Mouse (Mus musculus) lung, embryonic 16.5 days (tissue): ENCODE measurements around the gene Peli1. TPM values are rescaled to one million over a fixed set of nuclear protein-coding genes. Genes with fewer than 3 reads are reported as not detected.
A peak's percentile ranks its signal among the peaks of the same experiment; 100 is the strongest.

ENCODE experiments used
- ATAC-seq: fragments of 200-750 bp; cut with Nextera tagmentation; 2 replicates; pipeline ENCODE4 v1.8.0; 2017; ENCODE audit warnings: low read depth, mild to moderate bottlenecking, moderate library complexity
- H3K27ac ChIP-seq: fragments of 300-500 bp; sonication (generic); 2 replicates; pipeline ENCODE4 v1.5.1; 2014; ENCODE audit warnings: mild to moderate bottlenecking, control low read depth, low read length
- H3K27me3 ChIP-seq: fragments of 300-500 bp; sonication (generic); 2 replicates; pipeline ENCODE4 v1.6.1; 2014; ENCODE audit warnings: low read depth, low read length, mixed read lengths; ENCODE audit not compliant: control insufficient read depth, insufficient read depth
- H3K36me3 ChIP-seq: fragments of 300-500 bp; sonication (generic); 2 replicates; pipeline ENCODE4 v1.6.1; 2014; ENCODE audit warnings: low read length; ENCODE audit not compliant: control insufficient read depth, insufficient read depth
- H3K4me1 ChIP-seq: fragments of 300-500 bp; sonication (generic); replicated peaks from 2 replicates; pipeline ENCODE4 v1.6.1; 2014; ENCODE audit warnings: low read length, mixed read lengths; ENCODE audit not compliant: control insufficient read depth, insufficient read depth
- H3K4me2 ChIP-seq: fragments of 300-500 bp; sonication (generic); 2 replicates; pipeline ENCODE4 v1.6.1; 2014; ENCODE audit warnings: low read depth, low read length, control low read depth
- H3K4me3 ChIP-seq: fragments of 300-500 bp; sonication (generic); 2 replicates; pipeline ENCODE4 v1.5.1; 2014; ENCODE audit warnings: mild to moderate bottlenecking, low read length, control low read depth
- H3K9ac ChIP-seq: fragments of 300-500 bp; sonication (generic); 2 replicates; pipeline ENCODE4 v1.6.1; 2014; ENCODE audit warnings: low read length, control low read depth
- H3K9me3 ChIP-seq: fragments of 300-500 bp; sonication (generic); 2 replicates; pipeline ENCODE4 v1.6.1; 2016; ENCODE audit warnings: low read length; ENCODE audit not compliant: control insufficient read depth
- WGBS: fragments of 180-500 bp; shearing (Covaris S2); extraction: QIAGEN DNeasy Blood & Tissue Kit; methylation state at CpG from one replicate; pipeline ENCODE4 v1.1.7; 2014; 5-methylcytosine and 5-hydroxymethylcytosine counted together
- polyA plus RNA-seq: library from polyadenylated mRNA; unstranded; fragments of >200 nt; fragmentation: Nextera tagmentation; extraction: Ambion mirVana; gene quantifications from 2 replicates; pipeline ENCODE4 v1.2.1, GENCODE M21; 2015

Peli1 gene
- polyA plus RNA-seq, 1 experiment from 2014 or later = 49.4 TPM

- Histone ChIP-seq H3K36me3 (no peaks in the 10 kb centered on the region), H3K27ac (no peak overlapping the region), H3K27me3 (no peaks in the 10 kb centered on the region), H3K4me3 (no peak overlapping the region), H3K9me3 (no peaks in the 10 kb centered on the region), H3K4me2 (no peak overlapping the region), H3K4me1 (peaks cover 4% of the 10 kb centered on the region), H3K9ac (no peak overlapping the region)
- WGBS = 77% methylated on average over 7 of the region's 7 CpGs
- no peak for ATAC-seq
Observed at GRCm38 (mm10) chr11:21060386-21061074, 30.6 kb upstream of the Peli1 start.

GRCm38 (mm10) chr11:21061075-21061403 lies 30.1 kb upstream of the Peli1 start:
- Histone ChIP-seq H3K27me3 (no peaks in the 10 kb centered on the region), H3K9me3 (no peaks in the 10 kb centered on the region), H3K4me1 (peaks cover 4% of the 10 kb centered on the region), H3K9ac (no peak overlapping the region), H3K36me3 (no peaks in the 10 kb centered on the region), H3K4me2 (no peak overlapping the region), H3K27ac (no peak overlapping the region), H3K4me3 (no peak overlapping the region)
- no peak for ATAC-seq
- 71% methylated on average over 8 of the region's 8 CpGs for WGBS

GRCm38 (mm10) chr11:21061431-21061830 lies 29.7 kb upstream of the Peli1 start:
- Histone ChIP-seq H3K4me1 (peaks cover 4% of the 10 kb centered on the region), H3K9ac (no peak overlapping the region), H3K27ac (peak overlapping the region; percentile 5; the same call in 1 of the 2 replicates), H3K4me3 (no peak overlapping the region), H3K9me3 (no peaks in the 10 kb centered on the region), H3K4me2 (no peak overlapping the region), H3K36me3 (no peaks in the 10 kb centered on the region), H3K27me3 (no peaks in the 10 kb centered on the region)
- 61% methylated on average over 8 of the region's 8 CpGs for WGBS
- ATAC-seq = peak; percentile 82

GRCm38 (mm10) chr11:21062071-21062470 lies 29.0 kb upstream of the Peli1 start:
- no peaks in the 10 kb centered on the region for H3K9me3 ChIP-seq
- 94% methylated on average over 2 of the region's 2 CpGs for WGBS
- no peak overlapping the region for H3K4me3 ChIP-seq
- H3K9ac ChIP-seq = no peak overlapping the region
- no peaks in the 10 kb centered on the region for H3K27me3 ChIP-seq
- no peak overlapping the region for H3K4me2 ChIP-seq
- H3K4me1 ChIP-seq = peaks cover 4% of the 10 kb centered on the region
- no peak overlapping the region for H3K27ac ChIP-seq
- ATAC-seq = no peak
- H3K36me3 ChIP-seq = no peaks in the 10 kb centered on the region

GRCm38 (mm10) chr11:21063271-21063670 lies 27.8 kb upstream of the Peli1 start:
- Histone ChIP-seq H3K27ac (no peak overlapping the region), H3K36me3 (no peaks in the 10 kb centered on the region), H3K27me3 (no peaks in the 10 kb centered on the region), H3K9me3 (no peaks in the 10 kb centered on the region), H3K4me1 (no peaks in the 10 kb centered on the region; the same call in none of the 2 replicates), H3K4me2 (no peak overlapping the region), H3K9ac (no peak overlapping the region), H3K4me3 (no peak overlapping the region)
- 89% methylated on average over 3 of the region's 3 CpGs for WGBS
- no peak for ATAC-seq

- Histone ChIP-seq H3K4me3 (no peak overlapping the region), H3K9ac (no peak overlapping the region), H3K9me3 (no peaks in the 10 kb centered on the region), H3K36me3 (no peaks in the 10 kb centered on the region), H3K27me3 (no peaks in the 10 kb centered on the region), H3K4me1 (peaks cover 18% of the 10 kb centered on the region), H3K4me2 (no peak overlapping the region), H3K27ac (peak overlapping the region; percentile 91)
- WGBS = 15% methylated on average over 2 of the region's 2 CpGs
- peak; percentile 74 for ATAC-seq
Observed at GRCm38 (mm10) chr11:21079400-21079799, 11.7 kb upstream of the Peli1 start.

- peak; percentile 82 for ATAC-seq
- peak overlapping the region; percentile 33 for H3K4me2 ChIP-seq
- no peaks in the 10 kb centered on the region for H3K27me3 ChIP-seq
- H3K27ac ChIP-seq = peak overlapping the region; percentile 91
- H3K4me1 ChIP-seq = peaks cover 18% of the 10 kb centered on the region
- H3K9me3 ChIP-seq = no peaks in the 10 kb centered on the region
- 15% methylated on average over 3 of the region's 3 CpGs for WGBS
- H3K9ac ChIP-seq = no peak overlapping the region
- H3K4me3 ChIP-seq = no peak overlapping the region
- no peaks in the 10 kb centered on the region for H3K36me3 ChIP-seq
Observed at GRCm38 (mm10) chr11:21079851-21080362, 11.2 kb upstream of the Peli1 start.

GRCm38 (mm10) chr11:21081169-21081568 lies 9.9 kb upstream of the Peli1 start:
- 78% methylated on average over 3 of the region's 3 CpGs for WGBS
- no peaks in the 10 kb centered on the region for H3K27me3 ChIP-seq
- H3K36me3 ChIP-seq = no peaks in the 10 kb centered on the region
- H3K4me3 ChIP-seq = no peak overlapping the region
- H3K9ac ChIP-seq = no peak overlapping the region
- H3K27ac ChIP-seq = no peak overlapping the region; the same call in 1 of the 2 replicates
- H3K4me2 ChIP-seq = no peak overlapping the region
- H3K4me1 ChIP-seq = peaks cover 18% of the 10 kb centered on the region
- no peak for ATAC-seq
- no peaks in the 10 kb centered on the region for H3K9me3 ChIP-seq

- ATAC-seq = 0 out of 2 replicates have a peak, but pooled peaks have one; percentile 7
- Histone ChIP-seq H3K4me1 (peaks cover 18% of the 10 kb centered on the region), H3K4me3 (no peak overlapping the region), H3K9ac (no peak overlapping the region), H3K36me3 (no peaks in the 10 kb centered on the region), H3K27ac (peak overlapping the region; percentile 7; the same call in 1 of the 2 replicates), H3K27me3 (no peaks in the 10 kb centered on the region), H3K9me3 (no peaks in the 10 kb centered on the region), H3K4me2 (no peak overlapping the region)
- 34% methylated on average over 2 of the region's 2 CpGs for WGBS
Observed at GRCm38 (mm10) chr11:21082711-21083110, 8.4 kb upstream of the Peli1 start.
